Mouse (Mus musculus) forebrain, embryonic 13.5 days (tissue): ENCODE results near the gene Oaz2. TPM values are rescaled to one million over a fixed set of nuclear protein-coding genes. Genes with fewer than 3 reads are reported as not detected.
A peak's percentile ranks its signal among the peaks of the same experiment; 100 is the strongest.

Experiments used
- ATAC-seq: fragments of 200-750 bp; cut with Nextera tagmentation; 2 replicates; pipeline ENCODE4 v1.8.0; 2017
- H3K27ac ChIP-seq: fragments of 300-500 bp; sonication (generic); 2 replicates; pipeline ENCODE4 v1.5.1; 2015; ENCODE audit warnings: inconsistent platforms, mild to moderate bottlenecking, moderate library complexity
- H3K27me3 ChIP-seq: fragments of 300-500 bp; sonication (generic); 2 replicates; pipeline ENCODE4 v1.6.1; 2015; ENCODE audit warnings: mild to moderate bottlenecking, inconsistent platforms
- H3K36me3 ChIP-seq: fragments of 300-500 bp; sonication (generic); 2 replicates; pipeline ENCODE4 v1.6.1; 2015; ENCODE audit warnings: mild to moderate bottlenecking, inconsistent platforms; ENCODE audit not compliant: poor library complexity, severe bottlenecking
- H3K4me1 ChIP-seq: fragments of 300-500 bp; sonication (generic); 2 replicates; pipeline ENCODE4 v1.6.1; 2015; ENCODE audit warnings: inconsistent platforms
- H3K4me2 ChIP-seq: fragments of 300-500 bp; sonication (generic); 2 replicates; pipeline ENCODE4 v1.6.1; 2015; ENCODE audit warnings: inconsistent platforms, mild to moderate bottlenecking, moderate library complexity
- H3K4me3 ChIP-seq: fragments of 300-500 bp; sonication (generic); 2 replicates; pipeline ENCODE4 v1.5.1; 2015; ENCODE audit warnings: mild to moderate bottlenecking, inconsistent platforms
- H3K9ac ChIP-seq: fragments of 300-500 bp; sonication (generic); 2 replicates; pipeline ENCODE4 v1.6.1; 2015; ENCODE audit warnings: mild to moderate bottlenecking, inconsistent platforms
- H3K9me3 ChIP-seq: fragments of 300-500 bp; sonication (generic); replicated peaks from 2 replicates; pipeline ENCODE4 v1.6.1; 2016; ENCODE audit warnings: inconsistent platforms
- WGBS: fragments of 180-500 bp; shearing (Covaris S2); methylation state at CpG from one replicate; pipeline ENCODE4 v1.1.7; 2015; 5-methylcytosine and 5-hydroxymethylcytosine counted together
- polyA plus RNA-seq: library from polyadenylated mRNA; unstranded; fragments of >200 nt; fragmentation: Nextera tagmentation; extraction: Ambion mirVana; gene quantifications from 2 replicates; pipeline ENCODE4 v1.2.1, GENCODE M21; 2015

Gene Oaz2
- 273 and 289 TPM in 2 replicates for polyA plus RNA-seq

- Histone ChIP-seq H3K4me3 (no peak within 1 kb of the TSS), H3K9me3 (no peaks in the 10 kb centered on the region), H3K36me3 (no peaks in the 10 kb centered on the region), H3K4me1 (no peaks in the 10 kb centered on the region), H3K27ac (no peak within 1 kb of the TSS), H3K9ac (no peak within 1 kb of the TSS), H3K27me3 (no peaks in the 10 kb centered on the region), H3K4me2 (no peak within 1 kb of the TSS)
- ATAC-seq = no peak
- 96% methylated on average over 8 of the region's 8 CpGs for WGBS
These were observed at the start of gene Oaz2 for GRCm38 (mm10) chr9:65667701-65668100. Gene Oaz2 (plus strand): TSS chr9:65668001.

DNA sequence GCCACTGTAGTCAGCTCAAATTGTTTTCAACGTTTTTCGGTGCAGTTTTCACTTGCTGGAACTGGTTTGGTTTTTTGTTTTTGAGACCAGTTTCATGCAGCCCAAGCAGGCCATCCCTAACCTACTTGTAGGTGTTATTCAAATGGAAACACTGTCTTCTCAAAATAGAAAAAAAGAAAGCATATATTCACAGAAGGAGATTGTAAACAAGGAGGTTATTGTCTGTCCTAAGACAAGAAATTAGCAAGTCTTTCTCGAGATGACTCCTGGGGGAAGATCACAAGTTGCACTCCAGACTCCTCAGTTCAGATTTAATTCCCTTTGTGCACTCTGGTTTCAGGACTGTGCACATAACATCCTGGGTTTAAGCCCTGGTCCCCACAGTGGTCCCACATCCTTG lies 48.5 kb upstream of the Oaz2 start:
- Histone ChIP-seq H3K36me3 (no peaks in the 10 kb centered on the region), H3K4me3 (no peak overlapping the region), H3K4me2 (no peak overlapping the region), H3K27me3 (no peaks in the 10 kb centered on the region), H3K9ac (no peak overlapping the region), H3K27ac (no peak overlapping the region), H3K9me3 (no peaks in the 10 kb centered on the region), H3K4me1 (no peaks in the 10 kb centered on the region)
- WGBS = 56% methylated on average over 3 of the region's 3 CpGs
- ATAC-seq = no peak

GRCm38 (mm10) chr9:65621196-65621595 lies 46.6 kb upstream of the Oaz2 start:
- WGBS = 93% methylated on average over 4 of the region's 4 CpGs
- H3K9ac ChIP-seq = no peak overlapping the region
- no peaks in the 10 kb centered on the region for H3K4me1 ChIP-seq
- no peaks in the 10 kb centered on the region for H3K36me3 ChIP-seq
- H3K27me3 ChIP-seq = no peaks in the 10 kb centered on the region; the same call in 1 of the 2 replicates
- H3K27ac ChIP-seq = no peak overlapping the region
- H3K9me3 ChIP-seq = no peaks in the 10 kb centered on the region
- H3K4me2 ChIP-seq = no peak overlapping the region
- no peak overlapping the region for H3K4me3 ChIP-seq
- ATAC-seq = no peak

- Histone ChIP-seq H3K27me3 (peaks cover 4% of the 10 kb centered on the region; the same call in 1 of the 2 replicates), H3K4me1 (no peaks in the 10 kb centered on the region), H3K9ac (no peak overlapping the region), H3K9me3 (no peaks in the 10 kb centered on the region), H3K4me3 (no peak overlapping the region), H3K27ac (no peak overlapping the region), H3K36me3 (no peaks in the 10 kb centered on the region), H3K4me2 (no peak overlapping the region)
- WGBS = 89% methylated on average over 2 of the region's 2 CpGs
- ATAC-seq = no peak
These were observed 46.1 kb upstream of the Oaz2 start for GRCm38 (mm10) chr9:65621666-65622065.

DNA sequence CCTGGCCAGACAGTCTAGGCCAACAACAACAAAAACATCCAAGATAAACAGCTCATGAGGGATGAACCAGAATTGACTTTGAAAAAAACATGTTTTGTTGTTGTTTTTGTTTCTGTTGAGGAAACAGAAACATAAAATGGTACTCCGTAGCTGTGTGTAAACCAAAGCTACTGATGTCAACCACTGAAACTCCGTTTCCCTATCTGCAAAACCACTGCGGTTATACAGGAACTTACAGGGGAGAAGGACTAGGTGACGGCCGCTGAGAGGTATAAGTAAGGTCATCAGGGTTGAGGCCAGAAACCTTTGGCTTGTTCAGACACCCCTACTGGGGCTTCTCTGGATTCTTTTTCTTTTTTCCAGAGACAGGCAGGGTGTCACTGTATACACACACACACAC lies 45.0 kb upstream of the Oaz2 start:
- Histone ChIP-seq H3K4me2 (no peak overlapping the region), H3K36me3 (no peaks in the 10 kb centered on the region), H3K9me3 (no peaks in the 10 kb centered on the region), H3K27ac (no peak overlapping the region), H3K4me1 (no peaks in the 10 kb centered on the region), H3K4me3 (no peak overlapping the region), H3K27me3 (peaks cover 13% of the 10 kb centered on the region), H3K9ac (no peak overlapping the region)
- WGBS = 94% methylated on average over 5 of the region's 5 CpGs
- ATAC-seq = no peak

GRCm38 (mm10) chr9:65624266-65624665 lies 43.5 kb upstream of the Oaz2 start:
- Histone ChIP-seq H3K27me3 (peaks cover 26% of the 10 kb centered on the region), H3K36me3 (no peaks in the 10 kb centered on the region), H3K4me3 (no peak overlapping the region), H3K9ac (no peak overlapping the region), H3K4me2 (no peak overlapping the region), H3K4me1 (peaks cover 4% of the 10 kb centered on the region), H3K27ac (no peak overlapping the region), H3K9me3 (no peaks in the 10 kb centered on the region)
- 75% methylated on average over 2 of the region's 2 CpGs for WGBS
- no peak for ATAC-seq

DNA sequence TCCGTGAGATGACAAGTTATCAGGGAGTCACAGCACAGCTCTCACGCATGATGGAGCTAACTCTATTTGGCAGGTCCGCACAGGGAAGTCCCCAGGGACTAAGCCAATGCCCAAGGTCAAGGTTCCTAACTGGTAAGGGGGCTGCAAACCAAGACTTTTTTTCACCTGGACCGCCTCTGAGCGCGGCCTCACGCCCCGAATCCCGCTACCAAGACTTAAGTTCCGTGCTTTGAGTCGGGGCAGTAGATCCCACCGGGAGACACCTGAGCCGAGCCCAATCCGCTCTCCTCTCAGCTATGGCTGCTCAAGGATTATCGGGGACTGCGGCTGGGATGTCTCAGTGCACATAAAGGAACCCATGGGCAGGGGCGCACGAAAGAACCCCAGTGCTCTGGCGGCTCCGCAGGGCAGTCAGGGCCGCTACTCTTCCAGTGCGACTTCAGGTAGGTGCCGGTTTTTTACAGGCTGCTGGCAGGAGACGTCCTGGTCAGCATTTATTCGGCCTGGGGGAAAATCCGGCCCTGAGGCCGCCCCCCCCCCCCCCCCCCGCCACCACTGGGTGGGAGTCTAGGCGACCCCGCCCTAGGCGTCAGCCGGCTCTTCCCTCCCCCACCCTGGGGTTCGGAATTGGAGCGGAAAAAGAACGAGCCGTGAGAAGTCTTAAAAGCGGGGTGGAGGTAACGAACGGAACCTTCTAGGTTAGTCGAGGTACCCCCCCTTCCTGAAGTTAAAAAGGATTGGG lies 38.6 kb upstream of the Oaz2 start, which contains the start of gene Rbpms2:
Gene Rbpms2 (plus strand): TSS at position 624 of the 742 bp plus-strand sequence.
- Histone ChIP-seq H3K4me1 (peaks cover 21% of the 10 kb centered on the region), H3K4me2 (peak within 1 kb of the TSS; percentile 99), H3K9ac (peak within 1 kb of the TSS; percentile 73), H3K36me3 (no peaks in the 10 kb centered on the region), H3K9me3 (no peaks in the 10 kb centered on the region), H3K27me3 (peaks cover 71% of the 10 kb centered on the region), H3K27ac (no peak within 1 kb of the TSS), H3K4me3 (peak within 1 kb of the TSS; percentile 65)
- no peak for ATAC-seq
- WGBS = 1% methylated on average over 37 of the region's 40 CpGs

DNA sequence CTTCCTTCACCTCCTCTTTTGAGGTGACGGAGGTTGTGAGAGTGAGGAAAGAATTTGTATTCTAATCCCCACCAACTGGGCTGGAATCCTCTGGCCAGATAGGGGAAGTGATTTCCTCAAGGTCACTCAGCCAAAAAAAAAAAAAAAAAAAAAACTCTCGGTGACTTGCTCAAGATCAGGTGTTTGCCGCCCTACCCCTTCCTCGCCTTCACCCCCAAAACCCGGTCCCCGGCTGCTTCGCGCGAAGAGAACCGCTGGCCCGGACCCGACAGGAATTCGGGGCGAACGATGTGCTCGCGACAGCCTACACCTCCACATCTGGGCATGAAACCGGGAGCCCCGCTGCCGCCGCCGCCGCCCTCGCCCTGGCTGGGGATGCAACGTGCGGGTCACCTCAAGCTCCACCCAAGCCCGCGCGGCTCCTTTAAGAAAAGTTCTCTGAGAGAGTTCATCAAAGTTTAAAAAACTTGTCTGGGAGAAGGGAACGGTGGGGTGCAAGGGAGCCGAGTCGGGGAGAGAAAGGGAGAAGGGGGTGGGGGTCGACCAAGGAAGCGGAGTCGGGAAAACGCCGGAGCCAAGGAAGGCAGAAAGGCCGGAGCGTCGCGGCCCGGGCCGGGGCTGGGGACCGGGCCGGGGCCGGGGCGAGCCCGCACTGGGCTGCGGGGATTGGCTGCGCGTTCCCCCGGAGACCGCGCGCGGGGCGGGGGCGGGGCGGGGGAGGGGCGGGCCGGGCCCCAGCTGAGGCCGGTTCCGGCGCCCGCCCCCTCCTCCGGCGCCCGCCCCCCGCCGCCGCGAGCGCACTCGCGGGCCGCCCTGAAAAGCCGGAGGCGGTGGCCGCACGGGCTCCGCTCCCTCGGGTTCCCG lies 37.8 kb upstream of the Oaz2 start:
- ATAC-seq = peak; percentile 84
- Histone ChIP-seq H3K27ac (no peak overlapping the region), H3K9ac (peak overlapping the region; percentile 73), H3K4me3 (peak overlapping the region; percentile 65), H3K4me1 (peaks cover 21% of the 10 kb centered on the region), H3K4me2 (peak overlapping the region; percentile 99), H3K9me3 (no peaks in the 10 kb centered on the region), H3K36me3 (no peaks in the 10 kb centered on the region), H3K27me3 (peaks cover 71% of the 10 kb centered on the region)
- WGBS = under 1% methylated on average over 56 of the region's 83 CpGs

GRCm38 (mm10) chr9:65630631-65631353 lies 37.0 kb upstream of the Oaz2 start:
- no peak overlapping the region for H3K27ac ChIP-seq
- under 1% methylated on average over 60 of the region's 78 CpGs for WGBS
- no peaks in the 10 kb centered on the region for H3K9me3 ChIP-seq
- peak overlapping the region; percentile 65 for H3K4me3 ChIP-seq
- H3K4me2 ChIP-seq = peak overlapping the region; percentile 99
- peak; percentile 80 for ATAC-seq
- H3K4me1 ChIP-seq = peaks cover 21% of the 10 kb centered on the region
- peaks cover 71% of the 10 kb centered on the region for H3K27me3 ChIP-seq
- no peaks in the 10 kb centered on the region for H3K36me3 ChIP-seq
- H3K9ac ChIP-seq = peak overlapping the region; percentile 73

DNA sequence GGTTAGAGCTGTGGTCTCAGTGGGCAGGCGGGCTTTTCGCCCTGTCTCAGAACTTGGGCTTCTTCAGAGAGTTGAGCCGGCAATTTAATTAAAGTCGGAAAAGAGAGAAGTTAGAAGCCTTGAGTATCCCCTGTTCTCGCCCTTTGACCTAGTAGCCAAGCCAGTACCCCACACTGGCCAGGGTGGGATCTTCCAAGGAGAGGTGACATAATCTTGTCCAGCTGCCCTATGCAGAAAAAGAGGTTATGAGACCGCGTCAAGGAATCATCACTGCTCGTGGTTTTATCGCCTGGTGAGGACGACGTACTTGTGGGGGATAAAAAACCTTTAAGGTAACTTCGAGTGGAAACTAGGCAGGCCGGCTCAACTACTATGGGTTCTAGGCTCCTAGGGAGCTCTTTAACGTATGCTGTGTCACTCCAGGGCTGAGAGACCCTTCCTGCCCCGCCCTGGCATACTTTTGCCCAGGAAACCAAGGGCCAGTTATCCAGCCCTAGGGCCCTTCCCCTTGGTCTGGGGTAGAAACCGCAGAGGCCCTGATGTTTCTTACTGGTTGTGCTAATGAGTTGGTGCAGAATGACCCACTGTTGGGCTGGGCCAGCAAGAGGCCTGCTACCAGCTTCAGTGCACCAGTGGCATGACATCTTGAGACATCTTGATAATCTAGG lies 36.3 kb upstream of the Oaz2 start:
- Histone ChIP-seq H3K27me3 (peaks cover 68% of the 10 kb centered on the region), H3K4me2 (peak overlapping the region; percentile 99), H3K9me3 (no peaks in the 10 kb centered on the region), H3K4me3 (peak overlapping the region; percentile 65), H3K36me3 (no peaks in the 10 kb centered on the region), H3K27ac (no peak overlapping the region), H3K4me1 (peaks cover 21% of the 10 kb centered on the region), H3K9ac (peak overlapping the region; percentile 73)
- WGBS = 18% methylated on average over 16 of the region's 16 CpGs
- ATAC-seq = no peak

DNA sequence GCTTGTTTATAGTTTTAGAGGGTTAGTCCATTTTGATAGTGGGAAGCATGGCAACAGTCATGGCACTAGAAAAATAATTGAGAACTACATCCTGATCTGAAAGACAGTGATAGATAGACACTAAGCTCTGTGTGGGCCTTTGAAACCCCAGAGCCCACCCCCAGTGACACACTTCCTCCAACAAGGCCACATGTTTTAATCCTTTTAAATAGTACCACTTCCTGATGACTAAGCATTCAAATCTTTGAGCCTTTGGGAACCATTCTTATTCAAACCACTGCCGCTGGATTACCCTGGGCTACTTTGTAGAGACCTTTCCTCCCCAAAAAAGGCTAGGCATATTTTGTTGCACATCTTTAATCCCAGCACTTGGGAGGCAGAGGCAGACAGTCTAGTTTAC lies 32.0 kb upstream of the Oaz2 start:
- Histone ChIP-seq H3K9me3 (no peaks in the 10 kb centered on the region), H3K27ac (no peak overlapping the region), H3K4me3 (no peak overlapping the region), H3K4me1 (peaks cover 7% of the 10 kb centered on the region), H3K27me3 (peaks cover 33% of the 10 kb centered on the region), H3K9ac (no peak overlapping the region), H3K4me2 (no peak overlapping the region), H3K36me3 (no peaks in the 10 kb centered on the region)
- ATAC-seq = no peak
- 42% methylated on average over 1 of the region's 1 CpGs for WGBS
